Mouse (Mus musculus) midbrain, postnatal 0 days (tissue): ENCODE measurements around the gene Anks4b. TPM values are rescaled to one million over a fixed set of nuclear protein-coding genes. Genes with fewer than 3 reads are reported as not detected.
A peak's percentile ranks its signal among the peaks of the same experiment; 100 is the strongest.

Experiments
- ATAC-seq: fragments of 200-750 bp; cut with Nextera tagmentation; 2 replicates; pipeline ENCODE4 v1.8.0; 2017; ENCODE audit warnings: moderate number of reproducible peaks, mild to moderate bottlenecking, moderate TSS enrichment, moderate library complexity; ENCODE audit not compliant: low FRiP score
- DNase-seq: peaks from one replicate; pipeline ENCODE4 v3.0.0-alpha.2; 2015; ENCODE audit warnings: low spot score
- H3K27ac ChIP-seq: fragments of 300-500 bp; sonication (generic); 2 replicates; pipeline ENCODE4 v1.5.1; 2014; ENCODE audit warnings: low read depth, mild to moderate bottlenecking, low read length, mixed read lengths
- H3K27me3 ChIP-seq: fragments of 300-500 bp; sonication (generic); 2 replicates; pipeline ENCODE4 v1.6.1; 2014; ENCODE audit warnings: low read length, control low read depth, mixed read lengths; ENCODE audit not compliant: insufficient read depth
- H3K36me3 ChIP-seq: fragments of 300-500 bp; sonication (generic); 2 replicates; pipeline ENCODE4 v1.6.1; 2014; ENCODE audit warnings: low read length, control low read depth, mixed read lengths; ENCODE audit not compliant: insufficient read depth
- H3K4me1 ChIP-seq: fragments of 300-500 bp; sonication (generic); 2 replicates; pipeline ENCODE4 v1.6.1; 2014; ENCODE audit warnings: mild to moderate bottlenecking, control low read depth, antibody characterized with exemption, low read length, mixed read lengths; ENCODE audit not compliant: insufficient read depth
- H3K4me2 ChIP-seq: fragments of 300-500 bp; sonication (generic); 2 replicates; pipeline ENCODE4 v1.6.1; 2014; ENCODE audit warnings: low read depth, mild to moderate bottlenecking, low read length, mixed read lengths; ENCODE audit not compliant: poor library complexity, severe bottlenecking
- H3K4me3 ChIP-seq: fragments of 300-500 bp; sonication (generic); 2 replicates; pipeline ENCODE4 v1.5.1; 2014; ENCODE audit warnings: low read depth, mild to moderate bottlenecking, low read length, moderate library complexity
- H3K9ac ChIP-seq: fragments of 300-500 bp; sonication (generic); replicated peaks from 2 replicates; pipeline ENCODE4 v1.6.1; 2014; ENCODE audit warnings: mild to moderate bottlenecking, low read length, moderate library complexity, mixed read lengths; ENCODE audit not compliant: poor library complexity, severe bottlenecking
- H3K9me3 ChIP-seq: fragments of 300-500 bp; sonication (generic); 2 replicates; pipeline ENCODE4 v1.6.1; 2016; ENCODE audit warnings: low read length, control low read depth
- CTCF ChIP-seq: IDR thresholded peaks from 2 replicates; pipeline ENCODE4 v1.5.1; 2016; ENCODE audit warnings: antibody characterized with exemption, mild to moderate bottlenecking
- WGBS: fragments of 180-500 bp; shearing (Covaris S2); extraction: QIAGEN DNeasy Blood & Tissue Kit; methylation state at CpG from one replicate; pipeline ENCODE4 v1.1.7; 2014; 5-methylcytosine and 5-hydroxymethylcytosine counted together
- polyA plus RNA-seq: library from polyadenylated mRNA; unstranded; fragments of >200 nt; fragmentation: Nextera tagmentation; extraction: Ambion mirVana; gene quantifications from 2 replicates; pipeline ENCODE4 v1.2.1, GENCODE M21; 2015
- total RNA-seq: library from RNA; depleted of rRNA; stranded (reverse); fragments of >200 nt; gene quantifications from 2 replicates; pipeline ENCODE4 v1.2.3, GENCODE M21; 2014

Gene Anks4b
- total and polyA plus RNA-seq, 2 experiments from 2014 or later, result not detected

- no peak within 1 kb of the TSS for H3K27ac ChIP-seq
- H3K4me2 ChIP-seq, result no peak within 1 kb of the TSS
- no peak within 1 kb of the TSS for H3K4me3 ChIP-seq
- no peaks in the 10 kb centered on the region for H3K9me3 ChIP-seq
- no peak within 1 kb of the TSS for H3K9ac ChIP-seq
- DNase-seq, result no peak
- H3K27me3 ChIP-seq, result no peaks in the 10 kb centered on the region
- H3K4me1 ChIP-seq, result no peaks in the 10 kb centered on the region
- H3K36me3 ChIP-seq, result no peaks in the 10 kb centered on the region
- no peak for ATAC-seq
- TF ChIP-seq CTCF, result no peak
- WGBS, result 88% methylated on average over 9 of the region's 9 CpGs
These were observed 28.5 kb upstream of the Anks4b start, which contains the start of gene Zp2 for GRCm38 (mm10) chr7:120145191-120145590. Gene Zp2 (minus strand): TSS chr7:120145291.

- no peak overlapping the region for H3K4me2 ChIP-seq
- 25% methylated on average over 3 of the region's 3 CpGs for WGBS
- no peak overlapping the region for H3K9ac ChIP-seq
- no peaks in the 10 kb centered on the region for H3K27me3 ChIP-seq
- H3K4me3 ChIP-seq, result no peak overlapping the region
- H3K36me3 ChIP-seq, result no peaks in the 10 kb centered on the region
- H3K9me3 ChIP-seq, result no peaks in the 10 kb centered on the region
- no peaks in the 10 kb centered on the region for H3K4me1 ChIP-seq
- ATAC-seq, result no peak
- no peak overlapping the region for H3K27ac ChIP-seq
- DNase-seq, result no peak
- no peak for TF ChIP-seq CTCF
These were observed 23.4 kb upstream of the Anks4b start for GRCm38 (mm10) chr7:120150257-120150656.

- no peak overlapping the region for H3K4me3 ChIP-seq
- no peak for DNase-seq
- H3K27ac ChIP-seq, result no peak overlapping the region
- no peaks in the 10 kb centered on the region for H3K4me1 ChIP-seq
- H3K9me3 ChIP-seq, result no peaks in the 10 kb centered on the region
- no peaks in the 10 kb centered on the region for H3K27me3 ChIP-seq
- no peaks in the 10 kb centered on the region for H3K36me3 ChIP-seq
- TF ChIP-seq CTCF, result no peak
- no peak overlapping the region for H3K9ac ChIP-seq
- 86% methylated on average over 2 of the region's 2 CpGs for WGBS
- no peak overlapping the region for H3K4me2 ChIP-seq
- no peak for ATAC-seq
These were observed 22.8 kb upstream of the Anks4b start for GRCm38 (mm10) chr7:120150898-120151297.

GRCm38 (mm10) chr7:120156841-120157409 is 16.7 kb upstream of the Anks4b start:
- Histone ChIP-seq H3K4me2 (no peak overlapping the region), H3K27ac (no peak overlapping the region), H3K9ac (no peak overlapping the region), H3K4me1 (no peaks in the 10 kb centered on the region), H3K9me3 (no peaks in the 10 kb centered on the region), H3K27me3 (no peaks in the 10 kb centered on the region), H3K36me3 (no peaks in the 10 kb centered on the region), H3K4me3 (no peak overlapping the region)
- TF ChIP-seq CTCF, result no peak
- ATAC-seq, result no peak
- no peak for DNase-seq
- 19% methylated on average over 2 of the region's 2 CpGs for WGBS

GRCm38 (mm10) chr7:120157575-120158061 is 16.0 kb upstream of the Anks4b start:
- Histone ChIP-seq H3K27me3 (no peaks in the 10 kb centered on the region), H3K9me3 (no peaks in the 10 kb centered on the region), H3K27ac (no peak overlapping the region), H3K4me1 (no peaks in the 10 kb centered on the region), H3K4me3 (no peak overlapping the region), H3K9ac (no peak overlapping the region), H3K36me3 (no peaks in the 10 kb centered on the region), H3K4me2 (no peak overlapping the region)
- 20% methylated on average over 5 of the region's 5 CpGs for WGBS
- no peak for TF ChIP-seq CTCF
- DNase-seq, result peak; percentile 15
- ATAC-seq, result no peak

- no peak for TF ChIP-seq CTCF
These were observed 15.5 kb upstream of the Anks4b start for GRCm38 (mm10) chr7:120158121-120158613.

More at GRCm38 (mm10) chr7:120158121-120158613, 15.5 kb upstream of the Anks4b start:
- no peaks in the 10 kb centered on the region for H3K9me3 ChIP-seq
- DNase-seq, result no peak
- H3K4me2 ChIP-seq, result no peak overlapping the region
- H3K27me3 ChIP-seq, result no peaks in the 10 kb centered on the region
- no peaks in the 10 kb centered on the region for H3K4me1 ChIP-seq
- H3K27ac ChIP-seq, result no peak overlapping the region
- no peak overlapping the region for H3K9ac ChIP-seq
- H3K36me3 ChIP-seq, result no peaks in the 10 kb centered on the region
- ATAC-seq, result no peak
- WGBS, result 20% methylated on average over 4 of the region's 4 CpGs
- H3K4me3 ChIP-seq, result no peak overlapping the region
